Mouse (Mus musculus) brain, embryonic 14.5 days (tissue): Measurements from ENCODE around the gene Cdc42ep1. TPM values are rescaled to one million over a fixed set of nuclear protein-coding genes. Genes with fewer than 3 reads are reported as not detected.
"Not testable (repeated sequence)": the region's sequence is repeated elsewhere in the genome, so short reads cannot be mapped to it uniquely, and the experiment has no call there.

ENCODE experiments used
- DNase-seq: peaks from one replicate; pipeline ENCODE4 v3.0.0-alpha.2; 2011; ENCODE audit warnings: low read depth
- CTCF ChIP-seq: fragments of 200-500 bp; IDR thresholded peaks from 2 replicates; pipeline ENCODE4 v1.5.1; 2012; ENCODE audit warnings: inconsistent platforms, mild to moderate bottlenecking, moderate library complexity, borderline replicate concordance; ENCODE audit not compliant: insufficient read depth, insufficient read length; ENCODE audit errors: extremely low read depth
- POLR2A ChIP-seq: fragments of 200-500 bp; IDR thresholded peaks from 2 replicates; pipeline ENCODE4 v1.6.1; 2012; ENCODE audit warnings: mild to moderate bottlenecking, inconsistent platforms, borderline replicate concordance; ENCODE audit not compliant: poor library complexity, insufficient read depth, insufficient read length, severe bottlenecking; ENCODE audit errors: extremely low read depth
- polyA plus RNA-seq: library from polyadenylated mRNA; depleted of rRNA; stranded (reverse); fragments of >200 nt; gene quantifications from 2 replicates; pipeline ENCODE4 v1.2.3, GENCODE M21; 2012

The Cdc42ep1 gene
- polyA plus RNA-seq, 1 experiment = 13.5 TPM

DNA sequence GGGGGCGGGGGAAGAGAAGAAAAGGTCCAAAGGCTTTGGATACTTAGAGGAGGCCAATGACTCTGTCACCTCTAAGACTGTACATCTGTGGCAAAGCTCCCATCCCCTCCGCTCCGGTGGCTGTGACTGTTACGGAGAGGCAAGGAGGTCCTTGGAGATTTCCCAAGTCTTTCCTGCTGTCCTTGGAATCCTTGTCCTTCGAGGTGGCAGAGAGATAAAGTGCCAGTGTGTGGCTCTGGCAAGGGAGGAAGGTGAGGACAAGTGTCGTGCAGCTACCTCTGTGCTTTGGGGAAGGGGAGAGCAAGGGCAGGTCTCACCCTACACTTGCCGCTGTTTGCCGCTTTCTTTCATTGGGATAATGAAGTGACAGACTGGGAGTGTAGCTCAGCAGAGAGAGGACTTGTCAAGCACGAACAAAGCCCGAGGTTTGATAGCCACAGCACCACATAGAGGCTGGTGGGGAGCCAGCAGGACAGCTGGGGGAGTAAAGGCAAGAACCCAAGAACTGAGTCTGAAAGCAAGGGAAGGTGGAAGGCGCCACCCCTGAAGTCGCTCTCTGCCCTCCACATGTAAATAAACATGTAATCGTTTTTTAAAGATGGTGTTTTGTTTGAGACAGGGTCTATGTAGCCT lies 31.5 kb downstream of the Cdc42ep1 start:
- DNase-seq = peak; percentile 83
- TF ChIP-seq CTCF (no peak), POLR2A (no peak)

DNA sequence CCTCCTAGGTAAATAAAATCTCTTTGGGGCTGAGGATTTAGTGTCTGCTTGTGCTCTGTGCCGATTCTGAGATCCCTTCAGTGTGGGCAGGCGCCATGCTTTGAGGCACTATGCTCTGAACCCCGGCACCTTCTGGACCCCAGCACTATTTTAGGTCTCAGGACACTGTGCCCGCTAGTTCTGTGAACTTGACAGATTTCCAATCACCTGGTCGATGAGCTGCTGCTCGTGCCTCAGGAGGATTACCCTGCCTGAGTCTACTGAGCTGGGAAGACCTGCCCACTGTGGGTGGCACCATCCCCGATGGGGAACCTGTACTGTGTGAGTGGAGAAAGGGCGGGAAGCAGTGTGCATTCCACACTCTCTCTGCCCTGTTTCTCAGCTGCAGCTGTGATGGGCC lies 32.6 kb downstream of the Cdc42ep1 start:
- no peak for TF ChIP-seq POLR2A
- no peak for TF ChIP-seq CTCF
- DNase-seq = no peak

DNA sequence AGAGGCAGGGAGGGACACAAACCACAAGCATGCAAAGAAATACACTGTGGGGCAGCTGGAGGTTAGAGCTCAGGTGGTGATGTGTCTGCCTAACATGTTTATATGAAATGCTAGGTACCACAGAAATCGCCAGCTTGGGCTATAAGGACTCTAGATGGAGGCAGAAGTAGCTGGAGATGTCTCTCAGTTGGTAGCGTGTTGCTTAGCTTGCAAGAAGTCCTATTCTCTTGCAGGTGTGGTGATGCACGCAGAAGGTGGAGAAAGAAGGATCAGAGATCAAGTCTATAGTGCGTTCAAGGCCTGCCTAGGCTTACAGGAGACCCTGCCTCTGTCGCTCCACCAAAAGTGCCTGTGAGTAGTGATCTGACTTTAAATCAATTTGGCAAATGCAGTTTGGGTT lies 33.1 kb downstream of the Cdc42ep1 start:
- no peak for DNase-seq
- TF ChIP-seq CTCF (no peak), POLR2A (no peak)

DNA sequence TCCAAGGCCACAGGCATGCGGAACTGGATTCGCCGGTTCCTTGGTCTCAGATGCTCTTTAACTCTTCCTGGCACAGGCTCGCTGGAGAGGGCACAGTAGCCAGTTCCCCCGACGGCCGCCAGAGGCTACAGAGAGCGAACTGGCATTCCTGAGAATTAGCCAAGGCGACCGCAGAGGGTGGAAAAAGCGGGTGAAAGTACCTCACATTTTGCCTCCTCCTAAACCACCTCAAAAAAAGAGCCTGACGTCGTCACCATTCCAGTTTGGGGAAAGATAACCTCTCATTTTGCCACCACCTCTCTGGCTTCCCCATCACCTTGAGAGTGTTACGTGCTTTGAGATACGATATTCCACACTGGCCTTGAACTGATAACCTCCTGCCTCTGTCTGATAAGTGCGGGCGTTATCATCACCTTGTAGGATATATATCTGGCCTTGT lies 33.9 kb downstream of the Cdc42ep1 start:
- peak; percentile 88 for TF ChIP-seq CTCF
- peak; percentile 27; the same call in 1 of the 2 replicates for TF ChIP-seq POLR2A
- DNase-seq = peak; percentile 92

DNA sequence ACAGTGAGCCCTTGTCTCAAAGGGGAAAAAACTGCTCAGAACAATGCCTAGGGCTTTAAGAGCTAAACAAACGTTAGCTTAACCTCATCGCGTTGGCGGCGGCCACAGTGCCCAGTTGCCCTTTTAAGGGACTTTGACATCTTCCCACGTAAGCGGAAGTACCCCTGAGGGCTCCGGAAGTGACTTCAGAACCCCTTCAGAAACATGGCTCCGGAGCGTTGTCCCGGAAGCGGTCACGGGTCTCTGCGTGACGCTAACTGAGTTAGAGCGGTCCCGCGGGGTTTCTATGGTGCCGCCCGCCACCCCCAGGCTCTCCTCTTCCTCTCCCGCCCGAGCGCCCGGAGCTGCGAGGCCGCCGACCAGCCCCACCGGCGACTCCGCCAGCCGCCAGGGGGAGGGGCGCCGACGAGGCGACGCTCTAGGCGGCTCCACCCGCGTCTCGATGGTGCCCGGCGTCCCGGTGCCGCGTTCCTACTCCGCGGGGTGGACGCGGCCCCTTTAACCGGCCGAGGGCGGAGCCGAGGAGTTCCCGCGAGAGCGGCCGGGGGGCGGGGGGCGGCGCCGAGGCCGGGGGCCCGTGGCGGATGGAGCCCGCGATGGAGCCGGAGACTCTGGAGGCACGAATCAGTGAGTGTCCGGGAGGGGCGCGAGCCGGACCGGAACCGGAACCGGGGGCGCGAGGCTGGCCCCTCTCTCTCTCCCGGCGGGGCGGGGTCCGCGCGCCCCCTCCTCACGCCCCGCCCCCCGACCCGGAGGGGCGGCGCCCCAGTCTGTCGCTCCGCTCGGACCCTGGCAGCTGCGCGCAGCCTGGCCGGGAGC lies 34.8 kb downstream of the Cdc42ep1 start, which contains the start of gene Gga1:
Gene Gga1 (plus strand): TSS at position 200 of the 819 bp plus-strand sequence.
- peak; percentile 99 for DNase-seq
- TF ChIP-seq POLR2A (peak; percentile 72), CTCF (no peak)

DNA sequence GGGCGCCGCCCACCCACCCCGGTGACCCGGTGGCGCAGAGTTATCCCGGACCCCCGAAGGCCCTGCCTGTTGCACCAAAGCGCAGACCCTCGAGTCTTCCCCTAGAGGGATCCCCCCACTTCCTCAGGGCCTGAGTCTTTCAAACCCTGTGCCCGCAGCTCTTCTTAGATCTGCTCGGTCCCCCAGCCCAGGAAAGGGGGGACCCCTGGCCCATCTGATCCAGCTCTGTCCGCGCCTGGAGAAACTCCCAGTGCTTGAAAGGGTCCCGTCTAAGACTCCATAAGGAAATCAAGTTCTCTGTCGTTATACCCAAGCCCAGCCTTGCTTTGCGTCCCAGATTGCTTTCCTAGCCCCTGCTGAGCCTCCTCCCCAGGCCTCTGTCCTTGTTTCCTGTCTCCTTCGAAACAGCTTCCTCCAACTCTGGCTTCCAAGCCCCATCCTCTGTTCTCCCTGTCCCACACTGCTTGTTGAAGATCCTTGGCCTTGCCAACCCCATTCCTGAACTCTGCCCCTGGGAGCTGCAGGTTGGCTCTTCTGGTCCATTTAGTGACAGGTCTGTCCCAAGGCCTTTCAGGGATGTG lies 35.5 kb downstream of the Cdc42ep1 start:
- DNase-seq = no peak
- TF ChIP-seq CTCF (no peak), POLR2A (no peak)

DNA sequence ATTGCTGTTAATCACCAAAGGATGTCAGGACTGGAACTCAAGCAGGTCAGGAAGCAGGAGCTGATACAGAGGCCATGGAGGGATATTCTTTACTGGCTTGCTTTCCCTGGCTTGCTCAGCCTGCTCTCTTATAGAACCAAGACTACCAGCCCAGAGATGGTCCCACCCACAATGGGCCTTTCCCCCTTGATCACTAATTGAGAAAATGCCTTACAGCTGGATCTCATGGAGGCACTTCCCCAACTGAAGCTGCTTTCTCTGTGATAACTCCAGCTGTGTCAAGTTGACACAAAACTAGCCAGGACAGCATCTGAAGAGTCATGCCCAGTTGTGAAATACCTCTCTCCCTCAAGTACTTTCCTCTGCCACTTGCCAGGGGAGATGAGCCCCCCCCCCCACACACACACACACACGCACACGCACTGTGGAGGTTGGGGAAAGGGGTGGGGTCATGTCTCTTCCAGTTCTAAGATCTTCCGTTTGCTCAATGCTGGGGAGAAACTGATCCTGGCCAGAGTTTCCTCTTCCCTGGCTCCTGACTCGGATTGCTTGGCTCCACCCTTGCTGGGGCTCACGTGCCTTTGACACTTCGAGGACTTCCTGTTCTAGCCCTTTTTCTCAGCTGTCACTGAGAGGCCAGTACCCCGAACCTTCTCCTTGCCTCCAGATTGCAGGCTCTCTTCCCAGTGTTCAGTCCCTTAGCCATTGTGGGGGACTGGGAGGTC lies 36.5 kb downstream of the Cdc42ep1 start:
- not testable (repeated sequence) for DNase-seq

DNA sequence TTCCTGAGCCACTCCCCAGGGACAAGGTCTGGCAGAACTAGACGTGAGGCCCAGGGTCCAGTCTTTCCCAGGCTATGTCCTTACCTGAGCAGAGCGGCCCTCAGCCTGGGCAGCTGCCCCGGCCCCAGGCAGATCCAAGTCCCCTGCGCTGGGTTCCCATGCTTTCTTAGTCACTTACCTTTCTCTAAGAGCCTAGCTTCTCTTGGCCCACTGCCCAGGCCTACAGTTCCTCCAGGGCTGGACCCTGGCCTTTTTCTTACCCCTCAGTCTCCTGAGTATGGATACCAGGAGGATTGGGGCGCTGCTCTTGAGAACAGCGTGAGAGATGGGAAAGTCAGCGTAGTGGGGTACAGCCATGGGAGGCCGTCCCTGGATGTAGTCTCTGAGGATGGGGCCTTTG lies 38.0 kb downstream of the Cdc42ep1 start:
- DNase-seq = no peak
- TF ChIP-seq POLR2A (no peak), CTCF (no peak)

DNA sequence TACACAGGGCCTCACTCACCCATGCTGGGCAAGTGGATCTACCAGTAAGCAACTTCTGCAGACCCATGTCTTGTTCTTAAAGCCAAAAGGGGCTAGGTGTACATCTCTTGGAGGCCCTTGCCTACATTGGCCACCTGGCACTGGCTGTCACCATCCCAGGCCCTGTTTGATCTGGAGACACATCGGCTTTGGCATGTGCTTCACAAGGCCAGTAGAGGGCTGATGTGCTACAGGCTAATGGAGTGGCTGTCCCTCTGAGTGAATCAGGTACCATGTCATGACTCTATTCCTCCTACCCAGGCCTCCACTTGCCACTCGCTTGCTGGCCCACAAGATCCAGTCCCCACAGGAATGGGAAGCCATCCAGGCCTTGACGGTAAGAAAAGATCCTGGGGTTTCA lies 39.4 kb downstream of the Cdc42ep1 start:
- DNase-seq = no peak
- TF ChIP-seq CTCF (no peak), POLR2A (no peak)

DNA sequence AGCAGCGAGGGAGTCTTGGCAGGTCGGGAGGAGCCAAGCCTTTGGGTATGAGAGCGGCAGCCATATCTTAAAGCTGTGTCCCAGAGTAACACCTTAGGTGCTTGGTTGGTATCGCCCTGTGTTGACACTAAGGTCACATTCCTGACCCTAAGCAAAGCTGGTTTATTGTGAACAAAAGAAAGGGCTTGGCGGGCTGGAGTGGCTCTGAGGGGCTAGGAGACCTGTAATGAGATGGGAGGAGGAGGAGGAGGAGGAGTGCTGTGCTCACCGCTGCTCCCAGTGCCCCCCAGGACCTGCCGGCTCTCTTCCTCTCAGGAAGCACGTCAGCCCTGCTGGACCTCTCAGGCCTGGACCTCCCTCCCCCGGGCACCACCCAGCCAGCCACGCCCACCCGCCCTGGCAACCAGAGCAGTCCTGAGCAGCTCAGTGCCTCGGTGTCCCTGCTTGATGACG lies 47.0 kb downstream of the Cdc42ep1 start:
- no peak for DNase-seq
- TF ChIP-seq CTCF = no peak
- TF ChIP-seq POLR2A = no peak

DNA sequence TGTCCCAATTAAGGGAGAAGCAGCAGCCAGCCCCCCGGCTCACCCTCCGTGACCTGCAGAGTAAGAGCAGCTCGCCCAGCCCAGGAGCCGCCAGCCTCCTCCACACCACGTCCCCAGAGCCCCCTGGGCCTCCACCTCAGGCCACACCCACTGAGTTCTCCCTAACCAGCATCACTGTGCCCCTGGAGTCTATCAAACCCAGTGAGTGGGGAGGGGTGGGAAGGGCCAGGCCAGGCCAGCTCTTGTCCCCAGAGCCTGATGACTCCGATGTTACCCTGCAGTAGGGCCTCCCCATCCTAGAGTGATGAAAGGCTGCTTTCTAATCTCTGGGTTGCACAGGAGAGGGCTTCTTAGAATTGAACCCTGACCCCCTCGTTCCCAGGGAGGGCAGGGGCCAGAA lies 50.0 kb downstream of the Cdc42ep1 start:
- DNase-seq = no peak
- TF ChIP-seq CTCF (no peak), POLR2A (no peak)
